Mouse (Mus musculus) erythroblast, embryonic 14.5 days (primary cell): Measurements from ENCODE around the gene Drap1.

Source experiments
- GATA1 ChIP-seq: IDR thresholded peaks from 2 replicates; pipeline ENCODE4 v1.6.1; 2012; ENCODE audit warnings: low read length, inconsistent platforms, mixed read lengths
- TAL1 ChIP-seq: IDR thresholded peaks from 3 replicates; pipeline ENCODE4 v1.6.1; 2012; ENCODE audit warnings: low read length, inconsistent platforms, mixed read lengths

DNA sequence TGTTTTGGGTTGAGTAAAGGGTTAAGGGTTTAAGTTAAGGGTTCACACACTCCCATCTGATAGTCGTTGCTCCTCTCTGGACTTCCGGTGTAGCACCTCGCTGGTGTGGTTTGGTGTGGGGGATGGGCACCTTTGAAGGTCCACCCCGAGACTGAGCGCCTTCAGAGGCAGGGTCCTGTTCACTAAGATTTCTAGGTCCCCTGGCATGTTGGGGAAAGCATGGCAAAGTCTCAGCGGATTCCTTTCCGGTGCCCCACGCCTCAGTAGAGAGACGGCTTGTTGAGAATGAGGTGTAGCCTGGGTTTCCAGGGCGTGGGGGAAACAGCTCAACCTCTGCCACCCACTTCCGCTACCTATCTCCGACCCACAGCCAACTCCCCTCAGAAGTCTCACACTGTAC, 35.1 kb downstream of the Drap1 start:
- TF ChIP-seq GATA1, result no peak
- no peak for TF ChIP-seq TAL1
